Mouse (Mus musculus) testis, adult 2 months (tissue): ENCODE results near the gene Ube2g2.

ENCODE experiments used
- CTCF ChIP-seq: fragments of 200-500 bp; IDR thresholded peaks from 2 replicates; pipeline ENCODE4 v1.5.1; 2012; ENCODE audit warnings: low read depth, mild to moderate bottlenecking, inconsistent platforms, low read length, moderate library complexity; ENCODE audit not compliant: control insufficient read depth, insufficient read depth, insufficient replicate concordance
- POLR2A ChIP-seq: fragments of 200-500 bp; IDR thresholded peaks from 2 replicates; pipeline ENCODE4 v1.6.1; 2012; ENCODE audit warnings: low read depth, mild to moderate bottlenecking, inconsistent platforms, low read length, moderate library complexity; ENCODE audit not compliant: control insufficient read depth

GRCm38 (mm10) chr10:77621546-77621945 is 529 bp upstream of the Ube2g2 start:
- TF ChIP-seq CTCF (no peak), POLR2A (no peak)
